In the genomic region with DNA sequence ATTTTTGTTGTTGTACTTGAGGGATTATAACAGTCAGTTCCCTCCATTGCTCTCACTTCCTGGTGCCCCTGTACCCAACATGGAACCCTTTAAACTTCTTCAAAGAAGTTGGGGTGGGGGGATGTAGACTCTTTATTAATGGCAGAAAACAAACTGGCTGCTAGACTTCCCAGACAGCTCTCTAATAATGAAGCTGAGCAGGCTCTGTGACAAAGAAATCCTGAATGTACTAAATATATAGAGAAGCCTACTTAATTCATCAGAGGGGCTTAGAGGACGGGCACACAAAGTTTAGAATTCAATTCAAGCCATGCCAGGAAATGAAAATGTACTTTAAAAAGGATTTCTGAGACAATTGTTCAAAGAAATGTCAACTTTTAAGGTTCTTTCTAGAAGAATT, we compare ENCODE assay signal across 37 mouse cellular contexts. TPM values are rescaled to one million over a fixed set of nuclear protein-coding genes. Genes with fewer than 3 reads are reported as not detected.
DNase-seq lines count a peak whose midpoint lies in the region; ATAC-seq and TF ChIP-seq lines count a peak whose summit lies in the region.
"Had no signal": no experiment of that assay in that cellular context is flagged by ENCODE, and none has a peak within 500 bp of the region (broad histone marks: within the 10 kb centered on the region; RNA-seq: fewer than 3 reads in every experiment).

No protein-coding gene starts in this region.

- peak overlapping the region; percentile 63 for H3K27ac ChIP-seq in hindbrain, embryonic 15.5 days (replicated peaks)
- no peak overlapping the region for H3K27ac ChIP-seq in hindbrain, embryonic 11.5 days (ENCODE audit: low read depth, low read length)
- H3K27ac ChIP-seq in neural tube, embryonic 13.5 days (replicated peaks): peak overlapping the region; percentile 73; the same call in 1 of the 2 replicates
- H3K27ac ChIP-seq in forebrain, postnatal 0 days (ENCODE audit: low read depth, low read length): peak overlapping the region; percentile 40; the same call in 1 of the 2 replicates
- H3K27ac ChIP-seq in neural tube, embryonic 15.5 days (replicated peaks): peak overlapping the region; percentile 58; the same call in 1 of the 2 replicates
- H3K27ac ChIP-seq: limb, embryonic 10.5 days; limb, embryonic 15.5 days; liver, embryonic 13.5 days; macrophage had no signal

- ATAC-seq in hindbrain, embryonic 15.5 days (ENCODE audit: low FRiP score, low read depth): no peak
- no peak for ATAC-seq in hindbrain, embryonic 11.5 days (ENCODE audit: low FRiP score)
- no peak for ATAC-seq in neural tube, embryonic 13.5 days (ENCODE audit: low read depth)
- no peak for ATAC-seq in forebrain, postnatal 0 days
- no peak for ATAC-seq in neural tube, embryonic 15.5 days (ENCODE audit: low FRiP score)
- ATAC-seq: inflammation-experienced regulatory T-cells, adult 6 months; lung, postnatal 0 days had no signal

- H3K4me1 ChIP-seq in hindbrain, embryonic 15.5 days (replicated peaks): peaks cover 14% of the 10 kb centered on the region
- no peaks in the 10 kb centered on the region for H3K4me1 ChIP-seq in hindbrain, embryonic 11.5 days (replicated peaks; ENCODE audit: control insufficient read depth, insufficient read depth, low read length)
- H3K4me1 ChIP-seq in neural tube, embryonic 13.5 days (replicated peaks): peaks cover 34% of the 10 kb centered on the region
- 0 out of 2 replicates have a peak, but pooled peaks cover 7% of the 10 kb centered on the region for H3K4me1 ChIP-seq in forebrain, postnatal 0 days (ENCODE audit: insufficient read depth)
- peaks cover 20% of the 10 kb centered on the region for H3K4me1 ChIP-seq in neural tube, embryonic 15.5 days
- H3K4me1 ChIP-seq: limb, embryonic 15.5 days; liver, embryonic 13.5 days had no signal

- H3K36me3 ChIP-seq in hindbrain, embryonic 15.5 days: no peaks in the 10 kb centered on the region
- no peaks in the 10 kb centered on the region for H3K36me3 ChIP-seq in hindbrain, embryonic 11.5 days (ENCODE audit: control insufficient read depth, insufficient read depth, low read length)
- no peaks in the 10 kb centered on the region for H3K36me3 ChIP-seq in neural tube, embryonic 13.5 days
- no peaks in the 10 kb centered on the region for H3K36me3 ChIP-seq in forebrain, postnatal 0 days (ENCODE audit: insufficient read depth)
- H3K36me3 ChIP-seq in neural tube, embryonic 15.5 days: no peaks in the 10 kb centered on the region
- H3K36me3 ChIP-seq: limb, embryonic 10.5 days; limb, embryonic 15.5 days; liver, embryonic 13.5 days had no signal

- no peaks in the 10 kb centered on the region for H3K27me3 ChIP-seq in hindbrain, embryonic 15.5 days
- no peaks in the 10 kb centered on the region for H3K27me3 ChIP-seq in hindbrain, embryonic 11.5 days (ENCODE audit: control insufficient read depth, insufficient read depth, low read length)
- H3K27me3 ChIP-seq in neural tube, embryonic 13.5 days: no peaks in the 10 kb centered on the region
- H3K27me3 ChIP-seq in forebrain, postnatal 0 days (ENCODE audit: insufficient read depth, low read length): no peaks in the 10 kb centered on the region
- no peaks in the 10 kb centered on the region for H3K27me3 ChIP-seq in neural tube, embryonic 15.5 days (replicated peaks)
- H3K27me3 ChIP-seq: limb, embryonic 15.5 days; liver, embryonic 13.5 days had no signal

- no peak for TF ChIP-seq CTCF in forebrain, postnatal 0 days (IDR thresholded peaks at IDR 0.05; ENCODE audit: low read depth)

- intact Hi-C loops in gastrocnemius, postnatal 14 days (cut with DNase I; ENCODE audit: low total_unique reads): no loop called here

- no peaks in the 10 kb centered on the region for H3K9me3 ChIP-seq in hindbrain, embryonic 15.5 days
- H3K9me3 ChIP-seq in hindbrain, embryonic 11.5 days (ENCODE audit: control insufficient read depth, low read length): no peaks in the 10 kb centered on the region
- H3K9me3 ChIP-seq in neural tube, embryonic 13.5 days: no peaks in the 10 kb centered on the region
- H3K9me3 ChIP-seq in forebrain, postnatal 0 days (ENCODE audit: low read length): no peaks in the 10 kb centered on the region
- H3K9me3 ChIP-seq in neural tube, embryonic 15.5 days (replicated peaks): no peaks in the 10 kb centered on the region
- H3K9me3 ChIP-seq: limb, embryonic 10.5 days; limb, embryonic 15.5 days; liver, embryonic 13.5 days had no signal

- H3K4me3 ChIP-seq in hindbrain, embryonic 15.5 days: no peak overlapping the region
- no peak overlapping the region for H3K4me3 ChIP-seq in hindbrain, embryonic 11.5 days (ENCODE audit: low read depth, low read length)
- no peak overlapping the region for H3K4me3 ChIP-seq in neural tube, embryonic 13.5 days
- no peak overlapping the region for H3K4me3 ChIP-seq in forebrain, postnatal 0 days (ENCODE audit: low read depth, low read length)
- H3K4me3 ChIP-seq in neural tube, embryonic 15.5 days (replicated peaks): no peak overlapping the region
- H3K4me3 ChIP-seq: erythroblast, embryonic 14.5 days; limb, embryonic 10.5 days; limb, embryonic 15.5 days; liver, embryonic 13.5 days had no signal

- DNase-seq in hindbrain, embryonic 11.5 days (ENCODE audit: low spot score): no peak
- DNase-seq in neural tube, embryonic 10.5 days (ENCODE audit: extremely low spot score, low spot score): no peak
- no peak for DNase-seq in forebrain, postnatal 0 days
- DNase-seq in kidney, adult 11 months: no peak
- no peak for DNase-seq in gastrocnemius, postnatal 14 days
- DNase-seq: adrenal gland, postnatal 25 days; B cell, adult 2 months; cerebellum, adult 18-20 months; cerebellum, postnatal 14 days; gastrocnemius, postnatal 36 days; heart, adult 18-20 months; heart, postnatal 36 days; kidney, adult 18-20 months; kidney, postnatal 36 days; layer of hippocampus, postnatal 36 days; liver, embryonic 13.5 days; lung, adult 18-20 months had no signal

- H3K9ac ChIP-seq in hindbrain, embryonic 15.5 days: no peak overlapping the region
- no peak overlapping the region for H3K9ac ChIP-seq in hindbrain, embryonic 11.5 days (ENCODE audit: low read depth, low read length)
- no peak overlapping the region for H3K9ac ChIP-seq in neural tube, embryonic 13.5 days
- H3K9ac ChIP-seq in forebrain, postnatal 0 days: no peak overlapping the region
- no peak overlapping the region for H3K9ac ChIP-seq in neural tube, embryonic 15.5 days (replicated peaks)
- H3K9ac ChIP-seq: limb, embryonic 15.5 days; liver, embryonic 13.5 days had no signal

- no peak overlapping the region for H3K4me2 ChIP-seq in hindbrain, embryonic 15.5 days
- no peak overlapping the region for H3K4me2 ChIP-seq in hindbrain, embryonic 11.5 days (replicated peaks; ENCODE audit: low read depth, low read length)
- H3K4me2 ChIP-seq in neural tube, embryonic 13.5 days: no peak overlapping the region
- H3K4me2 ChIP-seq in forebrain, postnatal 0 days (ENCODE audit: low read depth): no peak overlapping the region
- H3K4me2 ChIP-seq in neural tube, embryonic 15.5 days: no peak overlapping the region
- H3K4me2 ChIP-seq: heart, embryonic 11.5 days; limb, embryonic 15.5 days; liver, embryonic 13.5 days had no signal

- 53% methylated on average over 1 of the region's 1 CpGs for WGBS in hindbrain, embryonic 15.5 days
- WGBS in hindbrain, embryonic 11.5 days: 69% methylated on average over 1 of the region's 1 CpGs
- 47% methylated on average over 1 of the region's 1 CpGs for WGBS in neural tube, embryonic 13.5 days
- 27% methylated on average over 1 of the region's 1 CpGs for WGBS in forebrain, postnatal 0 days
- WGBS in neural tube, embryonic 15.5 days: 53% methylated on average over 1 of the region's 1 CpGs

RNA-seq across cellular contexts. Expression of gene Gm11146, which starts 48.7 kb away (rescaled TPM):
- not detected in 2 replicates for polyA plus RNA-seq in hindbrain, embryonic 15.5 days (2015; fragmentation: Nextera tagmentation; extraction: Ambion mirVana)
- polyA plus RNA-seq in hindbrain, embryonic 11.5 days (2014; fragmentation: Nextera tagmentation; extraction: Ambion mirVana): not detected in 2 replicates
- polyA plus RNA-seq in neural tube, embryonic 13.5 days (2015; fragmentation: Nextera tagmentation; extraction: Ambion mirVana): not detected in 2 replicates
- not detected in 2 replicates for total RNA-seq in forebrain, postnatal 0 days (2014; rRNA removed)
- not detected in 2 replicates for polyA plus RNA-seq in forebrain, postnatal 0 days (2015; fragmentation: Nextera tagmentation; extraction: Ambion mirVana)
- not detected in 2 replicates for polyA plus RNA-seq in neural tube, embryonic 15.5 days (2015; fragmentation: Nextera tagmentation; extraction: Ambion mirVana)
- total RNA-seq in gastrocnemius, postnatal 14 days (2021): not detected
- total RNA-seq: adrenal gland, adult 18-20 months; adrenal gland, postnatal 25 days; gastrocnemius, adult 18-20 months; gastrocnemius, postnatal 36 days; heart, adult 18-20 months; heart, postnatal 36 days; layer of hippocampus, adult 8-10 months; layer of hippocampus, postnatal 36 days; megakaryocyte-erythroid progenitor cell, adult 5-6 weeks had no signal
- polyA plus RNA-seq: cortical plate, adult 2 months; embryonic facial prominence, embryonic 14.5 days; erythroblast, embryonic 14.5 days; heart, embryonic 11.5 days; heart, embryonic 16.5 days; inflammation-experienced regulatory T-cells, adult 6 months; kidney, embryonic 16.5 days; limb, embryonic 10.5 days; limb, embryonic 15.5 days; liver, embryonic 13.5 days; lung, postnatal 0 days; macrophage; neural tube, embryonic 11.5 days; urinary bladder, adult 2 months had no signal
